Mouse (Mus musculus) heart, postnatal 0 days (tissue): ENCODE measurements around the gene Sumo2.

Source experiments
- CTCF ChIP-seq: IDR thresholded peaks from 2 replicates; pipeline ENCODE4 v1.5.1; 2016; ENCODE audit warnings: antibody characterized with exemption, control low read depth, low read depth
- EP300 ChIP-seq: IDR thresholded peaks from 2 replicates; pipeline ENCODE4 v1.6.1; 2016; ENCODE audit warnings: antibody characterized with exemption, low read depth

GRCm38 (mm10) chr11:115481553-115482259, 54.4 kb downstream of the Sumo2 start:
- TF ChIP-seq EP300 (no peak), CTCF (no peak)
